Mouse (Mus musculus) cerebellum, adult 2 months (tissue): ENCODE measurements around the gene Slc6a16.

Experiments used
- CTCF ChIP-seq: fragments of 200-500 bp; IDR thresholded peaks from 2 replicates; pipeline ENCODE4 v1.5.1; 2011; ENCODE audit warnings: low read depth, mild to moderate bottlenecking, control low read depth, low read length, moderate library complexity, borderline replicate concordance; ENCODE audit not compliant: insufficient read depth
- POLR2A ChIP-seq: fragments of 200-500 bp; IDR thresholded peaks from 2 replicates; pipeline ENCODE4 v1.6.1; 2011; ENCODE audit warnings: low read length, control low read depth, borderline replicate concordance; ENCODE audit not compliant: insufficient read depth

- TF ChIP-seq CTCF = no peak
- TF ChIP-seq POLR2A = no peak
These were observed 24.6 kb downstream of the Slc6a16 start for GRCm38 (mm10) chr7:45265518-45265917.
